Mouse (Mus musculus): Measurements from ENCODE around the gene Zfp365. TPM values are rescaled to one million over a fixed set of nuclear protein-coding genes. Genes with fewer than 3 reads are reported as not detected.
A peak's percentile ranks its signal among the peaks of the same experiment; 100 is the strongest.

Gene Zfp365
- polyA plus RNA-seq, 1 experiment from 2014 or later: 4.0 TPM

GRCm38 (mm10) chr10:67927718-67928455 is 15.4 kb upstream of the Zfp365 start:
- Histone ChIP-seq H3K4me1 (no peaks in the 10 kb centered on the region), H3K27me3 (replicated peaks) (no peaks in the 10 kb centered on the region), H3K27ac (replicated peaks) (no peak overlapping the region), H3K4me3 (replicated peaks) (no peak overlapping the region), H3K9ac (replicated peaks) (no peak overlapping the region), H3K4me2 (no peak overlapping the region), H3K9me3 (replicated peaks) (no peaks in the 10 kb centered on the region), H3K36me3 (no peaks in the 10 kb centered on the region)
- 75% methylated on average over 8 of the region's 8 CpGs for WGBS
- no peak for ATAC-seq (ENCODE audit: low FRiP score)

- H3K27ac ChIP-seq (replicated peaks): no peak overlapping the region
- ATAC-seq (ENCODE audit: low FRiP score): no peak
- H3K36me3 ChIP-seq: no peaks in the 10 kb centered on the region
- H3K4me2 ChIP-seq: no peak overlapping the region
- H3K4me1 ChIP-seq: no peaks in the 10 kb centered on the region
- 57% methylated on average over 7 of the region's 7 CpGs for WGBS
- no peak overlapping the region for H3K9ac ChIP-seq (replicated peaks)
- no peaks in the 10 kb centered on the region for H3K9me3 ChIP-seq (replicated peaks)
- no peak overlapping the region for H3K4me3 ChIP-seq (replicated peaks)
- no peaks in the 10 kb centered on the region for H3K27me3 ChIP-seq (replicated peaks)
Measured at GRCm38 (mm10) chr10:67924030-67924429, 11.6 kb upstream of the Zfp365 start.

DNA sequence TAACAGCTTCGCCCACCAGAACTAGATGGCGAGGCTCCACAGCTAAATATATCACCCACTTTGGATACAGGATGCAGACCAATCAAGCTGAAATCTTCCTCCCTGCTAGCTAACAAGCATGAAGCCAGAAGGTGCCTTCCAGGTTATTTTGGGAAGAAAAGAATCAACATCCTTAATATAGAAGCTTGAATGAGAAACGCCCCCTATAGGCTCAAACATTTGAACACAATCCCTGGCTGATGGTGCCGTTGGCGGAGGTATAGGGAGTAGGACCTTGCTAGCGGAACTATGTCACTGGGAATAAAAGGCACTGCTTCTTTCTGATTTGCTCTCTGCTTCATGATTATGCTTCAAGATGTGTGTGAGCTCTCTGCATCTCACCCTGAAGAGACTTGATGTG is 9.3 kb upstream of the Zfp365 start:
- ATAC-seq (ENCODE audit: low FRiP score): no peak
- Histone ChIP-seq H3K36me3 (no peaks in the 10 kb centered on the region), H3K4me1 (no peaks in the 10 kb centered on the region), H3K27me3 (replicated peaks) (no peaks in the 10 kb centered on the region), H3K4me2 (no peak overlapping the region), H3K9ac (replicated peaks) (no peak overlapping the region), H3K9me3 (replicated peaks) (no peaks in the 10 kb centered on the region), H3K4me3 (replicated peaks) (no peak overlapping the region), H3K27ac (replicated peaks) (no peak overlapping the region)
- WGBS: 90% methylated on average over 6 of the region's 6 CpGs

DNA sequence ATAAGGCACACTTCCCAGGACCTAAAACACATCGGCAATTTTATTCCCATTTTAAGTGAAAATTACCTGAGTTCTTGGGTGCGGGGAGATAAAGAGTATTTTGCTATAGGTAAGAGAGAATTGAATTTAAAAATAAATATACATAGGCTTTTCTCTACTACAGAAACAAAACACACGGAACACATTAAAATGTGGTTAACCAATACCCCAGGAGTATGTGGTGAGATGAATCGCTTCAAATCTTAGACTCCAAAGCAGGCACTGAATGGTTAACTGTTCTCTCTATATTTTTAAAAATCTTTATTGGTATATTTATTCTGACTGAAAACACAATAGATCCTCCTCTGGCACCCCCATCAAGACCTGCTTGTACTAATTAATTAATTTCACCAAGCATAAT is 7.2 kb upstream of the Zfp365 start:
- no peaks in the 10 kb centered on the region for H3K36me3 ChIP-seq
- no peaks in the 10 kb centered on the region for H3K9me3 ChIP-seq (replicated peaks)
- no peak overlapping the region for H3K9ac ChIP-seq (replicated peaks)
- H3K4me1 ChIP-seq: no peaks in the 10 kb centered on the region
- no peak overlapping the region for H3K27ac ChIP-seq (replicated peaks)
- ATAC-seq (ENCODE audit: low FRiP score): no peak
- WGBS: 94% methylated on average over 4 of the region's 4 CpGs
- no peaks in the 10 kb centered on the region for H3K27me3 ChIP-seq (replicated peaks)
- no peak overlapping the region for H3K4me3 ChIP-seq (replicated peaks)
- H3K4me2 ChIP-seq: no peak overlapping the region

GRCm38 (mm10) chr10:67918194-67918899 is 5.9 kb upstream of the Zfp365 start:
- no peak for ATAC-seq (ENCODE audit: low FRiP score)
- Histone ChIP-seq H3K27ac (replicated peaks) (no peak overlapping the region), H3K36me3 (no peaks in the 10 kb centered on the region), H3K4me2 (no peak overlapping the region), H3K27me3 (replicated peaks) (no peaks in the 10 kb centered on the region), H3K4me3 (replicated peaks) (no peak overlapping the region), H3K9me3 (replicated peaks) (no peaks in the 10 kb centered on the region), H3K9ac (replicated peaks) (no peak overlapping the region), H3K4me1 (no peaks in the 10 kb centered on the region)
- WGBS: 81% methylated on average over 4 of the region's 4 CpGs

DNA sequence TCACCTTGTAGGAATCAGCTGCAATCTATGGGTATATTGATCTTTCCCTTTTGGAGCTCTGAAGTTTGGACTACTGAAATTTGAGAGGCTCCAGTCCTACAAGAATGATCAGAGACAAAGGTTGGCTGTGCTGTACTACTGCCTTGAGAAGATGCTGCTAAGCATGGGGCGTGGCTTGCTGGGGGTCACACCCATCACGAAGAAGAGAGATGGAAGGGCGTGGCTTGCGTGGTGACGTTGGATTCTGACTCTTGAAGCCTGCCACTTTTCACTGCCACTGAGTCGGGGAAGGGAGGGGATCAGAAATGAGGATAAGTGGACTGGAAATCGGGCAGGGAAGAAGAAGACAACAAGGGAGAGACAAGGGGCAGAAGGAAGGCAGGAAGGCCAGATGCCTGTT is 4.9 kb upstream of the Zfp365 start:
- Histone ChIP-seq H3K4me2 (no peak overlapping the region), H3K9ac (replicated peaks) (no peak overlapping the region), H3K9me3 (replicated peaks) (no peaks in the 10 kb centered on the region), H3K4me3 (replicated peaks) (no peak overlapping the region), H3K27me3 (replicated peaks) (no peaks in the 10 kb centered on the region), H3K27ac (replicated peaks) (no peak overlapping the region), H3K36me3 (no peaks in the 10 kb centered on the region), H3K4me1 (0 out of 2 replicates have a peak, but pooled peaks cover 4% of the 10 kb centered on the region)
- 72% methylated on average over 7 of the region's 7 CpGs for WGBS
- no peak for ATAC-seq (ENCODE audit: low FRiP score)

- Histone ChIP-seq H3K9me3 (replicated peaks) (no peaks in the 10 kb centered on the region; the same call in 1 of the 2 replicates), H3K4me3 (replicated peaks) (peak overlapping the region; percentile 62), H3K36me3 (no peaks in the 10 kb centered on the region), H3K27me3 (replicated peaks) (no peaks in the 10 kb centered on the region), H3K9ac (replicated peaks) (peak overlapping the region; percentile 59), H3K4me1 (peaks cover 4% of the 10 kb centered on the region; the same call in 1 of the 2 replicates), H3K27ac (replicated peaks) (peak overlapping the region; percentile 35; the same call in 1 of the 2 replicates), H3K4me2 (peak overlapping the region; percentile 87)
- WGBS: 21% methylated on average over 33 of the region's 33 CpGs
- peak; percentile 69 for ATAC-seq (ENCODE audit: low FRiP score)
Measured at GRCm38 (mm10) chr10:67911447-67912336, 770 bp downstream of the Zfp365 start.

GRCm38 (mm10) chr10:67907931-67908330 is 4.5 kb downstream of the Zfp365 start:
- ATAC-seq (ENCODE audit: low FRiP score): no peak
- Histone ChIP-seq H3K4me2 (no peak overlapping the region), H3K36me3 (no peaks in the 10 kb centered on the region), H3K4me1 (peaks cover 4% of the 10 kb centered on the region; the same call in 1 of the 2 replicates), H3K9ac (replicated peaks) (no peak overlapping the region), H3K9me3 (replicated peaks) (no peaks in the 10 kb centered on the region; the same call in 1 of the 2 replicates), H3K27me3 (replicated peaks) (no peaks in the 10 kb centered on the region), H3K4me3 (replicated peaks) (no peak overlapping the region), H3K27ac (replicated peaks) (no peak overlapping the region)
- 88% methylated on average over 4 of the region's 4 CpGs for whole genome bisulfite sequencing

GRCm38 (mm10) chr10:67906926-67907325 is 5.5 kb downstream of the Zfp365 start:
- H3K4me3 ChIP-seq (replicated peaks): no peak overlapping the region
- ATAC-seq (ENCODE audit: low FRiP score): no peak
- no peak overlapping the region for H3K9ac ChIP-seq (replicated peaks)
- no peak overlapping the region for H3K27ac ChIP-seq (replicated peaks)
- WGBS: 87% methylated on average over 2 of the region's 2 CpGs
- no peaks in the 10 kb centered on the region for H3K36me3 ChIP-seq
- no peaks in the 10 kb centered on the region for H3K27me3 ChIP-seq (replicated peaks)
- H3K4me2 ChIP-seq: no peak overlapping the region
- no peaks in the 10 kb centered on the region; the same call in 1 of the 2 replicates for H3K9me3 ChIP-seq (replicated peaks)
- no peaks in the 10 kb centered on the region; the same call in 1 of the 2 replicates for H3K4me1 ChIP-seq

GRCm38 (mm10) chr10:67906063-67906462 is 6.4 kb downstream of the Zfp365 start:
- Histone ChIP-seq H3K36me3 (no peaks in the 10 kb centered on the region), H3K4me3 (replicated peaks) (no peak overlapping the region), H3K9me3 (replicated peaks) (no peaks in the 10 kb centered on the region; the same call in 1 of the 2 replicates), H3K9ac (replicated peaks) (no peak overlapping the region), H3K27me3 (replicated peaks) (no peaks in the 10 kb centered on the region), H3K4me2 (no peak overlapping the region), H3K4me1 (no peaks in the 10 kb centered on the region), H3K27ac (replicated peaks) (no peak overlapping the region)
- 89% methylated on average over 4 of the region's 4 CpGs for WGBS
- ATAC-seq (ENCODE audit: low FRiP score): no peak

DNA sequence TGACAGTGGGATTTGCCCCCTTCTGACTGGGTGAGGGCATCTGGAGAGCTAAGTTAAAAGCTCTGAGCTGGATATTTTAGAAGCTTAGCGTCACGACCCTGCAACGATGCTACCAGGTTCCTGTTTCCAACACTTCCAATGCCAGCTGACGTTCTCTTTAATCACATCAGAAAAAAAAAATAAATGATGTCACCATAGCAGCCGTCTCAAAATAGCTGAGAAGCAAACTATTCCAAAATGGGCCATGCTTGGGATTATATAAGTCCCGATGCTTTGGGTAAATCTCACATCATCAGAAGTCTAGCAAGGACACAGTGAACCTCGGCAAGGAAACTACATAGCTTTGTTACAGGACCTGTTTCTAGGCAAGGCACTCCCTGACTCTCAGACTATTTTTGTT is 9.1 kb downstream of the Zfp365 start:
- Histone ChIP-seq H3K9ac (replicated peaks) (no peak overlapping the region), H3K9me3 (replicated peaks) (no peaks in the 10 kb centered on the region; the same call in 1 of the 2 replicates), H3K27ac (replicated peaks) (no peak overlapping the region), H3K36me3 (no peaks in the 10 kb centered on the region), H3K4me2 (no peak overlapping the region), H3K4me1 (no peaks in the 10 kb centered on the region), H3K27me3 (replicated peaks) (no peaks in the 10 kb centered on the region), H3K4me3 (replicated peaks) (no peak overlapping the region)
- 83% methylated on average over 7 of the region's 7 CpGs for WGBS
- no peak for ATAC-seq (ENCODE audit: low FRiP score)
